Mouse (Mus musculus) forebrain, embryonic 14.5 days (tissue): ENCODE measurements around the gene I830077J02Rik. TPM values are rescaled to one million over a fixed set of nuclear protein-coding genes. Genes with fewer than 3 reads are reported as not detected.

Source experiments
- ATAC-seq: fragments of 200-750 bp; cut with Nextera tagmentation; 2 replicates; pipeline ENCODE4 v1.8.0; 2017; ENCODE audit warnings: mild to moderate bottlenecking, moderate library complexity
- DNase-seq: peaks from one replicate; pipeline ENCODE4 v3.0.0-alpha.2; 2015; ENCODE audit warnings: low spot score
- H3K27ac ChIP-seq: fragments of 300-500 bp; sonication (generic); 2 replicates; pipeline ENCODE4 v1.5.1; 2014; ENCODE audit warnings: low read depth, mild to moderate bottlenecking, control low read depth, low read length, moderate library complexity
- H3K27me3 ChIP-seq: fragments of 300-500 bp; sonication (generic); replicated peaks from 2 replicates; pipeline ENCODE4 v1.6.1; 2014; ENCODE audit warnings: low read length, control low read depth, mixed read lengths; ENCODE audit not compliant: control insufficient read depth, insufficient read depth
- H3K36me3 ChIP-seq: fragments of 300-500 bp; sonication (generic); 2 replicates; pipeline ENCODE4 v1.6.1; 2014; ENCODE audit warnings: low read length, control low read depth; ENCODE audit not compliant: control insufficient read depth, insufficient read depth
- H3K4me1 ChIP-seq: fragments of 300-500 bp; sonication (generic); 2 replicates; pipeline ENCODE4 v1.6.1; 2014; ENCODE audit warnings: antibody characterized with exemption, low read length, control low read depth; ENCODE audit not compliant: control insufficient read depth, insufficient read depth
- H3K4me2 ChIP-seq: fragments of 300-500 bp; sonication (generic); 2 replicates; pipeline ENCODE4 v1.6.1; 2014; ENCODE audit warnings: mild to moderate bottlenecking, control low read depth, low read length
- H3K4me3 ChIP-seq: fragments of 300-500 bp; sonication (generic); 2 replicates; pipeline ENCODE4 v1.5.1; 2014; ENCODE audit warnings: low read depth, low read length, control low read depth
- H3K9ac ChIP-seq: fragments of 300-500 bp; sonication (generic); 2 replicates; pipeline ENCODE4 v1.6.1; 2014; ENCODE audit warnings: mild to moderate bottlenecking, low read length, control low read depth, moderate library complexity
- H3K9me3 ChIP-seq: fragments of 300-500 bp; sonication (generic); replicated peaks from 2 replicates; pipeline ENCODE4 v1.6.1; 2016; ENCODE audit warnings: low read length, control low read depth, mixed read lengths; ENCODE audit not compliant: control insufficient read depth
- WGBS: fragments of 180-500 bp; shearing (Covaris S2); extraction: QIAGEN DNeasy Blood & Tissue Kit; methylation state at CpG from one replicate; pipeline ENCODE4 v1.1.7; 2014; 5-methylcytosine and 5-hydroxymethylcytosine counted together
- polyA plus RNA-seq: library from polyadenylated mRNA; unstranded; fragments of >200 nt; fragmentation: Nextera tagmentation; extraction: Ambion mirVana; gene quantifications from 2 replicates; pipeline ENCODE4 v1.2.1, GENCODE M21; 2014

Gene I830077J02Rik
- polyA plus RNA-seq, 1 experiment from 2014 or later, result 0.36 TPM

GRCm38 (mm10) chr3:105958204-105958603 lies 25.7 kb upstream of the I830077J02Rik start:
- WGBS, result 43% methylated on average over 5 of the region's 5 CpGs
- no peaks in the 10 kb centered on the region for H3K27me3 ChIP-seq
- H3K27ac ChIP-seq, result no peak overlapping the region
- H3K4me3 ChIP-seq, result peak overlapping the region; percentile 78
- peak overlapping the region; percentile 64 for H3K4me2 ChIP-seq
- DNase-seq (no peak), ATAC-seq (no peak)
- H3K9me3 ChIP-seq, result no peaks in the 10 kb centered on the region
- peaks cover 17% of the 10 kb centered on the region for H3K4me1 ChIP-seq
- H3K36me3 ChIP-seq, result peaks cover 40% of the 10 kb centered on the region
- peak overlapping the region; percentile 91 for H3K9ac ChIP-seq

GRCm38 (mm10) chr3:105957235-105957634 lies 24.8 kb upstream of the I830077J02Rik start:
- Histone ChIP-seq H3K9ac (no peak overlapping the region), H3K27ac (no peak overlapping the region), H3K9me3 (no peaks in the 10 kb centered on the region), H3K4me3 (no peak overlapping the region), H3K27me3 (no peaks in the 10 kb centered on the region), H3K4me2 (peak overlapping the region; percentile 64), H3K4me1 (peaks cover 17% of the 10 kb centered on the region), H3K36me3 (peaks cover 40% of the 10 kb centered on the region)
- no peak for ATAC-seq
- DNase-seq, result no peak
- 95% methylated on average over 1 of the region's 1 CpGs for WGBS

- whole genome bisulfite sequencing, result 95% methylated on average over 7 of the region's 7 CpGs
- ATAC-seq (no peak), DNase-seq (no peak)
- Histone ChIP-seq H3K27ac (no peak overlapping the region), H3K9ac (no peak overlapping the region), H3K36me3 (peaks cover 76% of the 10 kb centered on the region), H3K4me3 (no peak overlapping the region), H3K27me3 (no peaks in the 10 kb centered on the region), H3K9me3 (no peaks in the 10 kb centered on the region), H3K4me2 (no peak overlapping the region), H3K4me1 (no peaks in the 10 kb centered on the region)
Observed at GRCm38 (mm10) chr3:105951348-105951747, 18.9 kb upstream of the I830077J02Rik start.

- Histone ChIP-seq H3K36me3 (peaks cover 10% of the 10 kb centered on the region), H3K4me1 (no peaks in the 10 kb centered on the region), H3K4me3 (no peak overlapping the region), H3K4me2 (no peak overlapping the region), H3K27ac (no peak overlapping the region), H3K9ac (no peak overlapping the region), H3K27me3 (no peaks in the 10 kb centered on the region), H3K9me3 (no peaks in the 10 kb centered on the region)
- 94% methylated on average over 4 of the region's 4 CpGs for WGBS
- ATAC-seq (no peak), DNase-seq (no peak)
Observed at GRCm38 (mm10) chr3:105936111-105936510, 3.6 kb upstream of the I830077J02Rik start.

- ATAC-seq (no peak), DNase-seq (peak; percentile 7)
- H3K27ac ChIP-seq, result no peak overlapping the region
- peaks cover 4% of the 10 kb centered on the region; the same call in 1 of the 2 replicates for H3K36me3 ChIP-seq
- H3K4me2 ChIP-seq, result no peak overlapping the region
- no peak overlapping the region for H3K9ac ChIP-seq
- no peak overlapping the region for H3K4me3 ChIP-seq
- 76% methylated on average over 5 of the region's 5 CpGs for WGBS
- H3K27me3 ChIP-seq, result no peaks in the 10 kb centered on the region
- H3K9me3 ChIP-seq, result no peaks in the 10 kb centered on the region
- no peaks in the 10 kb centered on the region for H3K4me1 ChIP-seq
Observed at GRCm38 (mm10) chr3:105935033-105935432, 2.6 kb upstream of the I830077J02Rik start.

- H3K4me2 ChIP-seq, result no peak overlapping the region
- WGBS, result 92% methylated on average over 6 of the region's 6 CpGs
- no peak for ATAC-seq
- no peaks in the 10 kb centered on the region for H3K27me3 ChIP-seq
- H3K4me1 ChIP-seq, result no peaks in the 10 kb centered on the region
- H3K27ac ChIP-seq, result no peak overlapping the region
- no peaks in the 10 kb centered on the region for H3K9me3 ChIP-seq
- H3K4me3 ChIP-seq, result no peak overlapping the region
- no peak overlapping the region for H3K9ac ChIP-seq
- H3K36me3 ChIP-seq, result peaks cover 4% of the 10 kb centered on the region; the same call in 1 of the 2 replicates
- no peak for DNase-seq
Observed at GRCm38 (mm10) chr3:105933926-105934325, 1.5 kb upstream of the I830077J02Rik start.

GRCm38 (mm10) chr3:105931095-105931494 lies 1.4 kb downstream of the I830077J02Rik start:
- ATAC-seq, result no peak
- 92% methylated on average over 2 of the region's 2 CpGs for WGBS

GRCm38 (mm10) chr3:105929821-105930220 lies 2.6 kb downstream of the I830077J02Rik start:
- H3K36me3 ChIP-seq, result no peaks in the 10 kb centered on the region

More at GRCm38 (mm10) chr3:105931095-105931494, 1.4 kb downstream of the I830077J02Rik start:
- no peaks in the 10 kb centered on the region for H3K9me3 ChIP-seq
- H3K4me1 ChIP-seq, result no peaks in the 10 kb centered on the region
- DNase-seq, result no peak
- no peak overlapping the region for H3K27ac ChIP-seq
- H3K9ac ChIP-seq, result no peak overlapping the region
- no peak overlapping the region for H3K4me3 ChIP-seq
- no peaks in the 10 kb centered on the region for H3K36me3 ChIP-seq
- H3K27me3 ChIP-seq, result no peaks in the 10 kb centered on the region
- H3K4me2 ChIP-seq, result no peak overlapping the region

GRCm38 (mm10) chr3:105928781-105929180 lies 3.7 kb downstream of the I830077J02Rik start:
- Histone ChIP-seq H3K27me3 (no peaks in the 10 kb centered on the region), H3K4me1 (no peaks in the 10 kb centered on the region), H3K36me3 (no peaks in the 10 kb centered on the region), H3K27ac (no peak overlapping the region), H3K9ac (no peak overlapping the region), H3K4me3 (no peak overlapping the region), H3K9me3 (no peaks in the 10 kb centered on the region), H3K4me2 (no peak overlapping the region)
- ATAC-seq (no peak), DNase-seq (no peak)
- WGBS, result 87% methylated on average over 6 of the region's 6 CpGs

More at GRCm38 (mm10) chr3:105929821-105930220, 2.6 kb downstream of the I830077J02Rik start:
- ATAC-seq, result no peak
- Histone ChIP-seq H3K9ac (no peak overlapping the region), H3K27me3 (no peaks in the 10 kb centered on the region), H3K4me2 (no peak overlapping the region), H3K4me1 (no peaks in the 10 kb centered on the region), H3K9me3 (no peaks in the 10 kb centered on the region), H3K4me3 (no peak overlapping the region), H3K27ac (no peak overlapping the region)
- no peak for DNase-seq
- 87% methylated on average over 7 of the region's 7 CpGs for WGBS
